Mouse (Mus musculus) kidney, adult 2 months (tissue): ENCODE measurements around the gene Fam107a. TPM values are rescaled to one million over a fixed set of nuclear protein-coding genes. Genes with fewer than 3 reads are reported as not detected.

ENCODE experiments used
- DNase-seq: peaks from one replicate; pipeline ENCODE4 v3.0.0; 2021
- H3K27ac ChIP-seq: fragments of 200-500 bp; 2 replicates; pipeline ENCODE4 v1.5.1; 2012; ENCODE audit warnings: low read depth, low read length, control low read depth, inconsistent platforms; ENCODE audit not compliant: insufficient read depth
- H3K27me3 ChIP-seq: fragments of 200-500 bp; replicated peaks from 2 replicates; pipeline ENCODE4 v1.6.1; 2012; ENCODE audit warnings: mild to moderate bottlenecking, moderate library complexity, low read length, inconsistent platforms; ENCODE audit not compliant: control insufficient read depth, insufficient read depth
- H3K36me3 ChIP-seq: fragments of 200-500 bp; 2 replicates; pipeline ENCODE4 v1.6.1; 2012; ENCODE audit warnings: mild to moderate bottlenecking, moderate library complexity, low read length, inconsistent platforms; ENCODE audit not compliant: control insufficient read depth, insufficient read depth
- H3K4me1 ChIP-seq: fragments of 200-500 bp; 2 replicates; pipeline ENCODE4 v1.6.1; 2011; ENCODE audit warnings: low read length; ENCODE audit not compliant: control insufficient read depth, insufficient read depth
- H3K4me3 ChIP-seq: fragments of 200-500 bp; 2 replicates; pipeline ENCODE4 v1.5.1; 2011; ENCODE audit warnings: mild to moderate bottlenecking, low read depth, low read length, control low read depth; ENCODE audit not compliant: insufficient read depth
- CTCF ChIP-seq: fragments of 200-500 bp; conservative IDR thresholded peaks from 2 replicates; pipeline ENCODE4 v1.5.1; 2011; ENCODE audit warnings: low read depth, mild to moderate bottlenecking, control low read depth, low read length, moderate library complexity, mixed read lengths; ENCODE audit not compliant: insufficient read depth, insufficient read length
- POLR2A ChIP-seq: fragments of 200-500 bp; IDR thresholded peaks from one replicate; pipeline ENCODE4 v1.6.1; 2011; ENCODE audit warnings: low read depth, low read length, control low read depth
- WGBS: fragments of 180-500 bp; shearing (Covaris S2); methylation state at CpG from one replicate; pipeline ENCODE4 v1.1.7; 2018; 5-methylcytosine and 5-hydroxymethylcytosine counted together
- polyA plus RNA-seq: library from polyadenylated mRNA; depleted of rRNA; stranded (reverse); fragments of >200 nt; gene quantifications from 2 replicates; pipeline ENCODE4 v1.2.3, GENCODE M21; 2012

The Fam107a gene
- polyA plus RNA-seq, 1 experiment: 119 TPM

DNA sequence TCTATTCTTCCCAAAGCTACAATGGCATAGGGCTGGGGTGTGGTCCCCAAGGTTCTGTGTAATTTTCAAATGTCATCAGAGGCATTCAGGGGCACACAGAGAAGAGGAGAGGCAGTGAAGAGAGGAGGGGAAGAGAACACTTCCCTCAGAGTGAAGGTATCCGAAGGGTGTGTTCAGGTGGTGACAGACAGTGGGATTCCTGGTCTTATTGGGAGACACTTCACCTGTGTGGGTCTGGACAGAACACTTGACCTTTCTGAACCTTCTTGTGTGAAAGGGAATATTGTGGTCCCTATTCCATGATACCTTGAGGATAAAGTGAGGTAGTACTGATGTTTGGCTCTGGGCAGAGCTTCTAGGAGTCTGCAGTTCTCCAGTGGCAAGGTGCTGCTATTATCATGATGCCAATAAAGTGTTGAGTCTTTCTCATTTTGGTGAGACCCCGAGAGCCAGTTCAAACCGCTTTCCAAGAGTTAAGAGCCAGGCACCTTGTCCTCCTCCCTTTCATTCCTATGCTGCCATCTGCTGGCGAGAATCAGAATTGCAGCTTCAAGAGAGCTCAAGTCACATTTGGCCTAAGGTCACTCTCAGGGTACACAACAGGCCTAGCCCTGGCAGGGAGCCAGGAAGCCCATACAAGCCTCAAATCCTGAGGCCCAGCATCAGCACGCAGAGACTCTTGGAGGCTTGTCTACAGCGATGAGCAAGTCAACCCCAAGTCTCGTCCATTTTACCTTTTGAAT is 28.6 kb upstream of the Fam107a start:
- H3K4me3 ChIP-seq: no peak overlapping the region
- H3K27me3 ChIP-seq: no peaks in the 10 kb centered on the region
- WGBS: 30% methylated on average over 7 of the region's 7 CpGs
- H3K36me3 ChIP-seq: no peaks in the 10 kb centered on the region
- peaks cover 20% of the 10 kb centered on the region for H3K4me1 ChIP-seq
- no peak overlapping the region for H3K27ac ChIP-seq
- no peak for TF ChIP-seq POLR2A
- TF ChIP-seq CTCF: peak; percentile 95
- peak; percentile 88 for DNase-seq

DNA sequence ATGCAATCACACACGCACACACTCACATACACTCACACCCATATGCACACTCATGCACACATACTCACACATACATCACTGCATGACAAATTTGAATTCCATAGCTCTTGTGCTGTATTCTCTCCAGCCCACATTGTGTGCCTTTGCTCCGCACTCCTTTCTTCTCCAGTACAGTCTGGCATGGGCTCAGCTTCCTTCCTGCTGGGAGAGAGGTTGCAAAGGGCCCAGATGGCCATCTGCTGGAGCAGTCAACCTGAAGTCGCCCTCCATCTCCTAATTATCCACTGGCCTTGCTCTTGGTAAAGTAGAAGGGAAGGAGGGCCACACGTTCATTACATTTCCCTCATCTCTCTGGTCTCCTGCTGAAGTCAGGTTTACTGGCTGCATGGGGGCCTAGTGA is 27.7 kb upstream of the Fam107a start:
- Histone ChIP-seq H3K4me1 (peaks cover 21% of the 10 kb centered on the region), H3K27me3 (no peaks in the 10 kb centered on the region), H3K4me3 (no peak overlapping the region), H3K36me3 (no peaks in the 10 kb centered on the region), H3K27ac (no peak overlapping the region)
- DNase-seq: peak; percentile 46
- TF ChIP-seq CTCF (no peak; the same call in 1 of the 2 replicates), POLR2A (no peak)
- 61% methylated on average over 4 of the region's 4 CpGs for WGBS

DNA sequence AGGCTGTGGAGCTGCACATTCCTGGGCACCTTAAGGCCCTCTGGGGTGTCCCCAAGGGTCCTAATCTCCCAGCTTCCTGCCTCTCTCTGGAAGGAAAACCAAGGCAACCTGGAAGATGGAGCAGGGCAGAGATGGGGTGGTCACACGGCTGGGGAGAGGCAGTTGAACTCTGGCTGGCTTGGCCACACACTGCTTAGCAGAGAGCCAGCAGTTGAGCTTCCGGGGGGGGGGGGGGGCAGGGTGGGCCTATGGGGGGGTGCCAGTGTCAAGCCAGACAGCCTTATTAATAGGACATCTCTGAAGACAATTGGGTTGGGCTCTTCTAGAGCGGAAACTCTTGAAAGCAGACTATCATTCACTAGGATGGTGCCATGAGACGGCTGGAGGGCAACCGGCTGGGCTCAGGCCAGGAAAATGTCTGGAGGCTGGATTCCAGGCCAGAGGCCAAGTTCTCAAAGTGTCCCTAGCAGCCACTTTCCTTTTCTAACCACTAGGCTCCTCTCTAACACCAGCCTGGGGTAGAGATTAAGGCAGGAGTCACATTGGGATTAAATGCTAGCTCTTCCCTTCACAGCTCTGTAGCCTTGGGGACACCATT is 24.8 kb upstream of the Fam107a start:
- H3K4me3 ChIP-seq: no peak overlapping the region
- WGBS: 21% methylated on average over 5 of the region's 5 CpGs
- no peaks in the 10 kb centered on the region for H3K36me3 ChIP-seq
- peaks cover 21% of the 10 kb centered on the region for H3K4me1 ChIP-seq
- H3K27ac ChIP-seq: no peak overlapping the region
- no peaks in the 10 kb centered on the region for H3K27me3 ChIP-seq
- peak; percentile 84 for DNase-seq
- no peak for TF ChIP-seq CTCF
- TF ChIP-seq POLR2A: no peak

DNA sequence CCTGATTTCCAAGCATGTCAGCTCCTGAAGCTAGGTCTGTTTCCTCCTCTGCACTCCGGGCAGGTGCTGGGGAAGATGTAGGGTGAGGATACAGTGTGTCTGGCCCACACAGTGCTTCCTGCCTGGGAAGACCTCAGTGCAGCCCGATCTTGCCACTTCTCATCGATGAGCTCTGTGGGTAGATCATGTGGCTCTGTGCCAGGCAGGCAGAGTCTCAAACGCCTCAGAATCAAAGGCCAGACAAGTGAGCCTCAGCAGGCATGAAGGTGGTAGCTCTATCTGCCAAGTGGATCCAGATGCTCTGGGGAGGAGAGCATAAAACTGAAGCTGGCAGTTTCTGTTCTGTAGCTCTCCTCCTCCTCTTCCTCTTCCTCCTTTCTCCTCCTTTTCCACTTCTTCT is 22.4 kb upstream of the Fam107a start:
- no peak overlapping the region for H3K27ac ChIP-seq
- no peak overlapping the region for H3K4me3 ChIP-seq
- WGBS: 59% methylated on average over 4 of the region's 4 CpGs
- H3K27me3 ChIP-seq: no peaks in the 10 kb centered on the region
- peaks cover 14% of the 10 kb centered on the region for H3K4me1 ChIP-seq
- no peaks in the 10 kb centered on the region for H3K36me3 ChIP-seq
- TF ChIP-seq CTCF (no peak), POLR2A (no peak)
- no peak for DNase-seq

DNA sequence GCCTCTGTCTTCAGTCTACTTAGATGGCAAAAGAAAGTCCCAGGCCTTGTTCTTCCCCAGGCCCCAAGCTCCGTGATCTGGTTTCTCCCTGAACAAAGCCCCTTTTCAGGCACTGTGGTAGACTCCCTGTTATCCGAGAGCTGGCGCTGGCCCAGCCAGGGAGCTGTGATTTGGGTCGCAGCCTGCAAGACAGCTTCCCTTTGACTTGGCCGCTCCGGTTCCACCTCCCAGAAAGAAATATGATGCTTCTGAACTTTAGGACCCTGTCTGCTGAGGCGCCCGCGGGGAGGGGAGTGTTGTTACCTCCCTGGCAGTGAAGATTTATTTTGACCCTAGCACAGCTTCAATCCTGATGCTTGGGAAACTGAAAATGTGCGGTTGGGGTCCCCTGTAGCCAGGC is 18.1 kb upstream of the Fam107a start:
- H3K27me3 ChIP-seq: no peaks in the 10 kb centered on the region
- no peak for DNase-seq
- peaks cover 17% of the 10 kb centered on the region for H3K4me1 ChIP-seq
- no peaks in the 10 kb centered on the region for H3K36me3 ChIP-seq
- H3K27ac ChIP-seq: no peak overlapping the region
- 35% methylated on average over 10 of the region's 10 CpGs for WGBS
- TF ChIP-seq CTCF (no peak), POLR2A (no peak)
- no peak overlapping the region for H3K4me3 ChIP-seq

DNA sequence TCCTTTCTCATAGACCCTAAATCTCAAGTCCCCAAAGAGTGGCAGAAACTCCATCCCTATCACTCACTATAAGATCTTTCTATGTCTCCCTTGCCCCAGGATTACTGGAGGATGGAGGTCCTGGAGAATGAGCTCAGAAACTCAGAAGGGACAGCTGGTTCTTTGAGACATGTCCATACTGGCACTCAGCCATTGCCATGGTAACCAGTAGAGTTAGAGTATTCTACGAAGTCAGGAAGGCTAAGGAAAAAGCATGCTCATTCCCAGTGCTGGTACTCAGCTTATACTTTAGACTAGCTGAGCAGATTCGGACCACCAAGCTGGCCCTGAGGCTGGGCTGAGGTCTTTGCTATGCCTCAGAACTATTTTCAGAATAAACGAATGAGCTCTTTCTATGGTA is 16.7 kb upstream of the Fam107a start:
- no peak for DNase-seq
- Histone ChIP-seq H3K36me3 (no peaks in the 10 kb centered on the region), H3K27me3 (no peaks in the 10 kb centered on the region), H3K27ac (no peak overlapping the region), H3K4me1 (peaks cover 29% of the 10 kb centered on the region), H3K4me3 (no peak overlapping the region)
- TF ChIP-seq CTCF: no peak
- no peak for TF ChIP-seq POLR2A
- 73% methylated on average over 3 of the region's 3 CpGs for WGBS

DNA sequence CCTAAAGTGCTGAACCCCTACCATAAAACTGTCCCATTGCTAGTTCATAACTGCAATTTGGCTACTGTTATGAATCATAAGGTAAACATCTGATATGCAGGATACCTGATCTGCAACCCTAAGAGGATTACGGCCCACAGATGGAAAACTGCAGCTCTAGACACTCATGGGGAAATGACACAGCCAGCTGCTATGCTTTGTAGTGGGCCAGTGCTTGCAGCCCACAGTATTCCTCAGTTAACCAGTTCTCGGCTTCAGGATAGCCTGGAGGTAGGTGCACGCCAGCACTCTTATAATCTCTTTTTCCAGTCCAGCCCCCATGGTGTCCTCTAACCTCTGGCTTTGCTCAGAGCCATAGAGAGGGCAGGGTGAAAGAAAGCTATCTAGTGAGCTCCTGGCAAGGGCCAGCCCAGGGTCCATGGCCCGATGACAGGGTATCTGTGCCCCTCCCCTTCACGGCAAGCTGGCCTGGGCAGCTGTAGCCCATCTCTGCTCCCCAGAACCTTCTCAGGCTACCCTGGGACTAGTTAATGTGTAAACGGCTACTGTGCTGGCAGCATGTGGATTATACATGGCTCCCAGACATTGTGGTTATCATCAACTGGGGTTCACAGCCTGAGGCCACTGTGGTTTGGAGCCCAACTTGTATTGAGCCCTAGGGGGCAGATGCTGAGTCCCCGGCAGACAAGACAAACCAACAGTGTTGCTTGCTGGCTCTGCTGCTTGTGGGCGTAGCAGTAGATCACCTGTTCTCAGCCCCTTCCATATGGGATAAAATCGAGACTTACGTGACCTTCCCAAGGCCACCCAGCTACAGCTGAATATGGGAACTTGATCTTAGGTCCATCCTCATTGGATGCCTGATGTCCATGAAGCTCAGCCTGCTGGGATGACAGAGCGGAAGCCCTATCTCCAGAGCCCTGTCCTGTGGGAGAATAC is 14.8 kb upstream of the Fam107a start:
- 45% methylated on average over 11 of the region's 11 CpGs for WGBS
- no peak overlapping the region for H3K4me3 ChIP-seq
- no peaks in the 10 kb centered on the region for H3K36me3 ChIP-seq
- TF ChIP-seq CTCF (0 out of 2 replicates have a peak, but pooled peaks have one; percentile 15), POLR2A (no peak)
- peaks cover 39% of the 10 kb centered on the region for H3K4me1 ChIP-seq
- DNase-seq: peak; percentile 90
- H3K27me3 ChIP-seq: no peaks in the 10 kb centered on the region
- H3K27ac ChIP-seq: peak overlapping the region; percentile 100
